Mouse (Mus musculus) ES-E14 (cell line): ENCODE measurements at regions not wholly inside any gene's neighbourhood (a gene's known extent, or its start where the extent isn't known, plus 50 kb on each side); places are given as distances from the start of the nearest gene placed in this dataset.
A peak's percentile ranks its signal among the peaks of the same experiment; 100 is the strongest.

ENCODE experiments used
- DNase-seq: peaks from one replicate; pipeline ENCODE4 v3.0.0-alpha.2; 2013; ENCODE audit warnings: low read depth, low spot score
- H3K27ac ChIP-seq: 2 replicates; pipeline ENCODE4 v1.5.1; 2012; ENCODE audit warnings: low read depth, mild to moderate bottlenecking, low read length, moderate library complexity, mixed read lengths; ENCODE audit not compliant: poor library complexity, insufficient read depth, severe bottlenecking
- H3K36me3 ChIP-seq: 2 replicates; pipeline ENCODE4 v1.6.1; 2012; ENCODE audit warnings: mild to moderate bottlenecking, low read length, moderate library complexity, mixed read lengths; ENCODE audit not compliant: control insufficient read depth, poor library complexity, insufficient read depth, severe bottlenecking
- H3K4me1 ChIP-seq, 2 experiments: fragments of 150-350 bp in 1 of 2; sonication (generic) in 1 of 2; 2 replicates each; pipeline ENCODE4 v1.6.1; 2012; ENCODE audit warnings: low read length in 2 of 2, mild to moderate bottlenecking in 1 of 2, mixed read lengths in 1 of 2; ENCODE audit not compliant: control insufficient read depth in 2 of 2, insufficient read depth in 2 of 2, poor library complexity in 1 of 2
- H3K4me3 ChIP-seq, 2 experiments: fragments of 150-350 bp in 1 of 2; sonication (generic) in 1 of 2; 2 replicates each; pipeline ENCODE4 v1.5.1; 2012; ENCODE audit warnings: low read length in 2 of 2, low read depth in 1 of 2, mild to moderate bottlenecking in 1 of 2, mixed read lengths in 1 of 2; ENCODE audit not compliant: insufficient read depth in 1 of 2, poor library complexity in 1 of 2, severe bottlenecking in 1 of 2
- H3K9ac ChIP-seq: 2 replicates; pipeline ENCODE4 v1.6.1; 2012; ENCODE audit warnings: low read depth, mild to moderate bottlenecking, low read length, mixed read lengths; ENCODE audit not compliant: poor library complexity, insufficient read depth, severe bottlenecking
- H3K9me3 ChIP-seq: fragments of 150-350 bp; sonication (generic); 2 replicates; pipeline ENCODE4 v1.6.1; 2012; ENCODE audit warnings: low read depth, mild to moderate bottlenecking, low read length; ENCODE audit not compliant: control insufficient read depth, insufficient read depth
- CHD2 ChIP-seq: IDR thresholded peaks from 2 replicates; pipeline ENCODE4 v1.6.1; 2014; ENCODE audit warnings: mild to moderate bottlenecking, low read depth, low read length, inconsistent platforms
- HCFC1 ChIP-seq: IDR thresholded peaks from 2 replicates; pipeline ENCODE4 v1.6.1; 2012; ENCODE audit warnings: low read length, inconsistent platforms, borderline replicate concordance; ENCODE audit not compliant: insufficient read depth
- MAFK ChIP-seq: IDR thresholded peaks from 2 replicates; pipeline ENCODE4 v1.6.1; 2014; ENCODE audit warnings: mild to moderate bottlenecking, low read depth, low read length, inconsistent platforms; ENCODE audit not compliant: insufficient read depth
- ZC3H11A ChIP-seq: IDR thresholded peaks from 2 replicates; pipeline ENCODE4 v1.6.1; 2012; ENCODE audit warnings: low read depth, mild to moderate bottlenecking, inconsistent platforms, low read length, borderline replicate concordance
- ZNF384 ChIP-seq: IDR thresholded peaks from 2 replicates; pipeline ENCODE4 v1.6.1; 2012; ENCODE audit warnings: low read depth, low read length, inconsistent platforms
- in situ Hi-C, 2 experiments: fragments of 600-800 bp; cut with MboI; formaldehyde crosslinking; loops; one replicate each; pipeline ENCODE4 v1.15.1; 2025; ENCODE audit warnings: low sequenced_read_pairs in 2 of 2, inconsistent platforms in 1 of 2; ENCODE audit not compliant: unreplicated experiment in 2 of 2

GRCm38 (mm10) chr13:99793786-99794435 is 107.0 kb downstream of the Cartpt start:
- TF ChIP-seq MAFK: no peak
- TF ChIP-seq HCFC1: no peak
- TF ChIP-seq ZNF384: no peak
- no peak for TF ChIP-seq ZC3H11A
- no peak for TF ChIP-seq CHD2
- Histone ChIP-seq H3K4me1 (no peaks in the 10 kb centered on the region), H3K27ac (no peak overlapping the region), H3K9ac (no peak overlapping the region), H3K4me3 (no peak overlapping the region), H3K9me3 (no peaks in the 10 kb centered on the region), H3K36me3 (no peaks in the 10 kb centered on the region)
- in situ Hi-C loops: no loop called here
- no peak for DNase-seq

DNA sequence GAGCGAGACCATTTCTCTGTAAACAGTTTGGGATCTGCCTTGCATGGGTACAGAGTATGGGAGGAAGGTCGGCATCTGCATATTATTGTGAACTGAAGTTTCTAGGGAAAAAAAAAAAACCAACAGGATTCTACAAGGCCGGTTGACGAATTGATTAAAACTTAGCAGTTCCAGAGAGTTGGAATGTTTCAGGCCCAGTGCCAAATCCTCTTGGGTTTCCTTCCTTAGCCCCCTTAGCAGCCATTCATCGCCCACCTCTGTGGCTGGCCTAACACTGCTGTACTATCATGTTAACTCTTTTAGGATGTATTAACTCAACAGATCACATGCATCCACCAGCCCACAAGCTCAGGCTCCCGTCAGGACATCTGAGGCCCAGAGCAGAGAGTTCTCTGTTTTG is 107.9 kb downstream of the Cartpt start:
- no peak for DNase-seq
- no peaks in the 10 kb centered on the region for H3K9me3 ChIP-seq
- no peaks in the 10 kb centered on the region for H3K4me1 ChIP-seq
- H3K27ac ChIP-seq: no peak overlapping the region
- TF ChIP-seq CHD2: no peak
- TF ChIP-seq ZC3H11A: no peak
- no peak for TF ChIP-seq ZNF384
- TF ChIP-seq HCFC1: no peak
- no peak for TF ChIP-seq MAFK
- H3K9ac ChIP-seq: no peak overlapping the region
- no peak overlapping the region for H3K4me3 ChIP-seq
- no peaks in the 10 kb centered on the region for H3K36me3 ChIP-seq
- in situ Hi-C loops: no loop called here

GRCm38 (mm10) chr13:99790951-99791350 is 109.9 kb downstream of the Cartpt start:
- no peaks in the 10 kb centered on the region for H3K9me3 ChIP-seq
- H3K4me1 ChIP-seq: no peaks in the 10 kb centered on the region
- H3K36me3 ChIP-seq: no peaks in the 10 kb centered on the region
- TF ChIP-seq HCFC1 (no peak), ZC3H11A (no peak), ZNF384 (no peak), CHD2 (no peak)
- DNase-seq: peak; percentile 15
- no peak overlapping the region for H3K9ac ChIP-seq
- no peak overlapping the region for H3K4me3 ChIP-seq
- no peak overlapping the region for H3K27ac ChIP-seq
- in situ Hi-C loops: no loop called here

GRCm38 (mm10) chr13:99787760-99788159 is 113.1 kb downstream of the Cartpt start:
- H3K9me3 ChIP-seq: no peaks in the 10 kb centered on the region
- H3K27ac ChIP-seq: no peak overlapping the region
- in situ Hi-C loops: no loop called here
- H3K9ac ChIP-seq: no peak overlapping the region
- TF ChIP-seq ZNF384: no peak
- TF ChIP-seq CHD2: no peak
- TF ChIP-seq MAFK: no peak
- TF ChIP-seq HCFC1: no peak
- no peak for TF ChIP-seq ZC3H11A
- H3K36me3 ChIP-seq: no peaks in the 10 kb centered on the region
- DNase-seq: no peak
- no peak overlapping the region for H3K4me3 ChIP-seq
- H3K4me1 ChIP-seq: no peaks in the 10 kb centered on the region

DNA sequence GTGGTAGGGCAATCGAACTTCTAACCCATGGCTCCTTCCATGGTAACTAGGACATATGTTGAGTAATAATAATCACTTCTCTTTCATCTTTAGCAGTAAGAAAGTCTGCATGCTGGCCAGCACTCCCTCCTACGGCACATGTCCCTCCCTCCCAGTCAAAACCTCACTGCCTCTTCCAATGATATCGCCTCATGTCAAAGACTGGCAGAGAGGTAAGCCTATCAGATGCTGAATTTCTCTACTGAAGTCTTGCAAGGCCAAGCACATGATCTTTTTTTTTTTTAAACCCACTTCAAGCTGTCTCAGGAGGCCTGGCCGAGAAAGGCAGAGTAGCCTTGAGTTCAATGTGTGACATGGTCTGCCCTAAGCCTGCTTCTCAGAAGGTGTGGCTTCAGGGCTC is 115.5 kb downstream of the Cartpt start:
- no peak overlapping the region for H3K4me3 ChIP-seq
- no peaks in the 10 kb centered on the region for H3K9me3 ChIP-seq
- H3K27ac ChIP-seq: no peak overlapping the region
- H3K4me1 ChIP-seq: no peaks in the 10 kb centered on the region
- TF ChIP-seq MAFK (no peak), CHD2 (no peak), ZNF384 (no peak), HCFC1 (no peak), ZC3H11A (no peak)
- DNase-seq: no peak
- in situ Hi-C loops: no loop called here
- no peak overlapping the region for H3K9ac ChIP-seq
- H3K36me3 ChIP-seq: no peaks in the 10 kb centered on the region
